Mouse (Mus musculus): ENCODE measurements around the gene Elf2.
"Not testable (repeated sequence)": the region's sequence is repeated elsewhere in the genome, so short reads cannot be mapped to it uniquely, and the experiment has no call there.

The Elf2 gene

GRCm38 (mm10) chr3:51216351-51216750 is 124.1 kb downstream of the Elf2 start:
- in situ Hi-C loops (cut with MboI) = not testable (repeated sequence)

- in situ Hi-C loops (cut with MboI) = no loop called here
Measured at GRCm38 (mm10) chr3:51215681-51216080, 124.8 kb downstream of the Elf2 start.

GRCm38 (mm10) chr3:51213111-51213510 is 127.4 kb downstream of the Elf2 start:
- in situ Hi-C loops (cut with MboI) = no loop called here

- in situ Hi-C loops (cut with MboI) = no loop called here
Measured at GRCm38 (mm10) chr3:51210485-51210884, 130.0 kb downstream of the Elf2 start.

- in situ Hi-C loops (cut with MboI) = no loop called here
Measured at GRCm38 (mm10) chr3:51209503-51210314, 130.8 kb downstream of the Elf2 start.

GRCm38 (mm10) chr3:51208633-51209032 is 131.8 kb downstream of the Elf2 start:
- in situ Hi-C loops (cut with MboI) = no loop called here

GRCm38 (mm10) chr3:51206521-51206920 is 133.9 kb downstream of the Elf2 start:
- in situ Hi-C loops (cut with MboI) = no loop called here

GRCm38 (mm10) chr3:51204897-51205296 is 135.6 kb downstream of the Elf2 start:
- in situ Hi-C loops (cut with MboI) = no loop called here

- in situ Hi-C loops (cut with MboI) = no loop called here
Measured at GRCm38 (mm10) chr3:51204441-51204840, 136.0 kb downstream of the Elf2 start.

GRCm38 (mm10) chr3:51203906-51204305 is 136.6 kb downstream of the Elf2 start:
- in situ Hi-C loops (cut with MboI) = no loop called here

Measured in mature B cell (primary cell).